Mouse (Mus musculus) midbrain, embryonic 13.5 days (tissue): ENCODE measurements around the gene Prdm10. TPM values are rescaled to one million over a fixed set of nuclear protein-coding genes. Genes with fewer than 3 reads are reported as not detected.

ENCODE experiments used
- ATAC-seq: fragments of 200-750 bp; cut with Nextera tagmentation; 2 replicates; pipeline ENCODE4 v1.8.0; 2017; ENCODE audit warnings: mild to moderate bottlenecking, moderate TSS enrichment, moderate library complexity
- H3K27ac ChIP-seq: fragments of 300-500 bp; sonication (generic); 2 replicates; pipeline ENCODE4 v1.5.1; 2015; ENCODE audit warnings: inconsistent platforms, mild to moderate bottlenecking, moderate library complexity
- H3K27me3 ChIP-seq: fragments of 300-500 bp; sonication (generic); 2 replicates; pipeline ENCODE4 v1.6.1; 2015; ENCODE audit warnings: mild to moderate bottlenecking, inconsistent platforms
- H3K36me3 ChIP-seq: fragments of 300-500 bp; sonication (generic); 2 replicates; pipeline ENCODE4 v1.6.1; 2015; ENCODE audit warnings: mild to moderate bottlenecking, inconsistent platforms
- H3K4me1 ChIP-seq: fragments of 300-500 bp; sonication (generic); replicated peaks from 2 replicates; pipeline ENCODE4 v1.6.1; 2015; ENCODE audit warnings: inconsistent platforms
- H3K4me2 ChIP-seq: fragments of 300-500 bp; sonication (generic); replicated peaks from 2 replicates; pipeline ENCODE4 v1.6.1; 2015; ENCODE audit warnings: moderate library complexity, mild to moderate bottlenecking, inconsistent platforms
- H3K4me3 ChIP-seq: fragments of 300-500 bp; sonication (generic); replicated peaks from 2 replicates; pipeline ENCODE4 v1.5.1; 2015; ENCODE audit warnings: mild to moderate bottlenecking, inconsistent platforms
- H3K9ac ChIP-seq: fragments of 300-500 bp; sonication (generic); replicated peaks from 2 replicates; pipeline ENCODE4 v1.6.1; 2015; ENCODE audit warnings: mild to moderate bottlenecking, inconsistent platforms
- H3K9me3 ChIP-seq: fragments of 300-500 bp; sonication (generic); 2 replicates; pipeline ENCODE4 v1.6.1; 2016; ENCODE audit warnings: mild to moderate bottlenecking, inconsistent platforms
- WGBS: fragments of 180-500 bp; shearing (Covaris S2); methylation state at CpG from one replicate; pipeline ENCODE4 v1.1.7; 2015; 5-methylcytosine and 5-hydroxymethylcytosine counted together
- polyA plus RNA-seq: library from polyadenylated mRNA; unstranded; fragments of >200 nt; fragmentation: Nextera tagmentation; extraction: Ambion mirVana; gene quantifications from 2 replicates; pipeline ENCODE4 v1.2.1, GENCODE M21; 2015

Prdm10 gene
- polyA plus RNA-seq, 1 experiment from 2014 or later: 9.1 TPM

DNA sequence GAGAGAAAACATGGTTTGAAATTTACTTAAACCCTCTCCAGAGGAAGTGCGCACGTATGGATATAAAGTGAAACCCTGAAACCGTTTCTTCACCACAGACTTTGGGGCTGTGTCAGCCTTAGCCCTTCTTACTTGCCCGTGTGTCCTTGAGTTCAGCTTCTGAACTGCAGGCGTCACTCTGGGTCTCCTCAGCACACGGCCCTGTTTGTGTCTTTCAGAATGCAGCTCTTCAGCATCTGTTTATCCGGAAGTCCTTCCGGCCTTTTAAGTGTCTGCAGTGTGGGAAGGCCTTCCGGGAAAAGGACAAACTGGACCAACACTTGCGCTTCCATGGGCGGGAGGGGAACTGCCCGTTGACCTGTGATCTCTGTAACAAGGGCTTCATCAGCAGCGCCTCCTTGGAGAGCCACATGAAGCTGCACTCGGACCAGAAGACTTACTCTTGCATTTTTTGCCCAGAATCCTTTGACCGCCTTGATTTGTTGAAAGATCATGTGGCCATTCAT is 66.3 kb downstream of the Prdm10 start:
- Histone ChIP-seq H3K4me1 (peaks cover 7% of the 10 kb centered on the region), H3K27ac (no peak overlapping the region), H3K9ac (no peak overlapping the region), H3K27me3 (no peaks in the 10 kb centered on the region), H3K36me3 (peaks cover 18% of the 10 kb centered on the region), H3K4me2 (no peak overlapping the region), H3K4me3 (no peak overlapping the region), H3K9me3 (no peaks in the 10 kb centered on the region)
- WGBS: 77% methylated on average over 15 of the region's 15 CpGs
- ATAC-seq: no peak

DNA sequence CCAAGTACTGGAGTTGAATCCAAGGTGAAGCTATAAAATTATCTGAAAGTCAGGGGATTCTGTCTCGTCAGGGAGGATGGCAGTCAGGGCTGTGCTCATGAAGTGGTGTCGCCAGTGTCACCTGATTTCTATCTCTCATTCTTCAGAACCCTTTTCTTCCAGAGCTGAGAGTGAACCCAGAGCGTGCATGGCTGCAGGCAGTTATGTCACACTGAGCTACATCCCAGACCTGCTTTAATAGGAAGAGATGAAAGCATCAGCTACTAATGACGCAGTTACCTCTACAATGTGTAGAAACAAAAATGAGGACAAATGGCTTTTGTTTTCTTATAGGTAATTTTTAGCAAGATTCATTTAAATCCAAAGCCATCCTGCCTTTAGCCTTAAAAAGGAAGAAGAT is 68.1 kb downstream of the Prdm10 start:
- H3K27ac ChIP-seq: 0 out of 2 replicates have a peak overlapping the region, but pooled peaks have one; percentile 7
- H3K4me1 ChIP-seq: peaks cover 7% of the 10 kb centered on the region
- no peaks in the 10 kb centered on the region for H3K9me3 ChIP-seq
- no peak overlapping the region for H3K4me2 ChIP-seq
- H3K4me3 ChIP-seq: no peak overlapping the region
- H3K27me3 ChIP-seq: no peaks in the 10 kb centered on the region
- 0 out of 2 replicates have a peak overlapping the region, but pooled peaks have one; percentile 19 for H3K9ac ChIP-seq
- 72% methylated on average over 4 of the region's 4 CpGs for WGBS
- peaks cover 21% of the 10 kb centered on the region for H3K36me3 ChIP-seq
- ATAC-seq: peak; percentile 57

DNA sequence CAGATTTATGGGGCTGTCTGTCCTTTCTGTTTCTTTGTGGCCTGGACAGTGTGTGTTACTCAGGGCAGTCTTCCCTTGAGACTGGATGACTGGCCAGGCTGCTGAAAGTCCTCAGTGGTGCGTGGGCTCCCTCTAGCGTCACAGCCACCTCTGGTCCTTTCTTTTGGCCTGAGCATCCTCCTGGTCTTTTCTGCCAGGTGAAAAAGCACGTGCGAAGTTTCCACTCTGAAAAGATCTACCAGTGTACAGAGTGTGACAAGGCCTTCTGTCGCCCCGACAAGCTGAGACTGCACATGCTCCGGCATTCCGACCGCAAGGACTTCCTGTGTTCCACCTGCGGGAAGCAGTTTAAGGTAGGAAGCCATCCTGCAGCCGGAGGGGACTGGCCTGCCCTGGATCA is 68.6 kb downstream of the Prdm10 start:
- no peaks in the 10 kb centered on the region for H3K27me3 ChIP-seq
- no peak overlapping the region for H3K9ac ChIP-seq
- peak; percentile 82 for ATAC-seq
- no peaks in the 10 kb centered on the region for H3K9me3 ChIP-seq
- no peak overlapping the region for H3K27ac ChIP-seq
- H3K4me2 ChIP-seq: no peak overlapping the region
- peaks cover 7% of the 10 kb centered on the region for H3K4me1 ChIP-seq
- 73% methylated on average over 11 of the region's 11 CpGs for WGBS
- H3K36me3 ChIP-seq: peaks cover 25% of the 10 kb centered on the region
- H3K4me3 ChIP-seq: no peak overlapping the region

DNA sequence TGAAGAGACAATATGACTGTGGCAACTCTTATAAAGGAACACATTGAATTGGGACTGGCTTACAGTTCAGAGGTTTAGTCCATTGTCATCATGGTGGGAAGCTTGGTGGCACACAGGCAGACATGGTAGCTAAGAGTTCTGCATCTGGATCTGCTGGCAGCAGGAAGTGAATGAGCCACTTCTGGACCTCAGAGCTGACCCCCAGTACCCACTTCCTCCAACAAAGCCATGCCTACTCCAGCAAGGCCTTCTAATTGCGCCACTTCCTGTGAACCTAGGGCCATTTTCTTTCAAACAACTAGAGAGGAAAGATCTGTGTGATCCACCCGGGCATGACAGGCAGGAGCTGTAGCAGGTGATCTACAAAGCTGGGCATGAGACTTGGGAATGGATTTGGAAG is 72.4 kb downstream of the Prdm10 start:
- H3K36me3 ChIP-seq: peaks cover 52% of the 10 kb centered on the region

DNA sequence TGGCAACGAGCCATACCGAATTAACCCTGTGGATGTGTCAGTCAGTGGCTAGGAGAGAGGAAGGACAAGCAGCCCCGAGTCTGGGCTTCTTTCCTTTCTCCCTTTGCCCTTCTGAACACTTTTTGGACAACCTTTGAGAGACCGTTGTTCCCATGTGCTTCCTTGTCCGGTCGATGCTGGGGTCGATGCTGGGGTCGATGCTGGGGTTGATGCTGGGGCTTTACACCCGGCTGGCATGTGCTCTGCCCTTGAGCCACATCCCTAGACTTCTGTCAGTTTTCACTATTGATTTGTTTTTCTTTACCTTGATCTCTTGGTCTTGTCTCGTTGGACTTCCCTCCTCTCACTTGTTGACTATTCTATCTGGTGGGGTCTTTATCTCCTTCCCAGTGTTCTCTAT is 73.2 kb downstream of the Prdm10 start:
- Histone ChIP-seq H3K9ac (no peak overlapping the region), H3K27ac (no peak overlapping the region), H3K4me1 (no peaks in the 10 kb centered on the region), H3K4me2 (no peak overlapping the region), H3K4me3 (no peak overlapping the region), H3K36me3 (peaks cover 59% of the 10 kb centered on the region), H3K9me3 (no peaks in the 10 kb centered on the region), H3K27me3 (no peaks in the 10 kb centered on the region)
- 89% methylated on average over 10 of the region's 10 CpGs for WGBS
- no peak for ATAC-seq

More for the DNA sequence above, 72.4 kb downstream of the Prdm10 start:
- H3K9ac ChIP-seq: no peak overlapping the region
- WGBS: 90% methylated on average over 2 of the region's 2 CpGs
- H3K4me2 ChIP-seq: no peak overlapping the region
- no peaks in the 10 kb centered on the region for H3K27me3 ChIP-seq
- ATAC-seq: no peak
- H3K4me3 ChIP-seq: no peak overlapping the region
- no peaks in the 10 kb centered on the region for H3K4me1 ChIP-seq
- no peaks in the 10 kb centered on the region for H3K9me3 ChIP-seq
- H3K27ac ChIP-seq: no peak overlapping the region

DNA sequence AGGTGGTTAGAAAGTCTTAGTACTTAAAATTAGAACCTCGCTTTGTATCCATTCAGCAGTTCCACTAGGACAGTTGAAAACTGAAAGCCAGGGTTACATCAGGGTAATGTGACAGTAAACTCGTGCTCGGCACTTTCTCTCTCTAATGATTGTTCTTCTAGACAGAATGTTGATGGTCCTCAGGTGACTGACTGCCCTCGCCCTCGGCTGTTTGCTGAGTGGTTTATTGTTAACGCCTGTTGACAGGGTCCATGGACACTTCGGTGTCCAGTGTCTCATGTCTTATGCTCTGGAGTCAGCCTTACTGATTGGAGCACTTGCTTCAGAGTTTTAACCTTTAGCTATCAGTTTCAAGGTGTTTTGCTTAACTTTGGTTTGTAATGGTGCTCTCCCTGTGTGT is 73.7 kb downstream of the Prdm10 start:
- Histone ChIP-seq H3K27me3 (no peaks in the 10 kb centered on the region), H3K4me1 (no peaks in the 10 kb centered on the region), H3K4me3 (no peak overlapping the region), H3K36me3 (peaks cover 63% of the 10 kb centered on the region), H3K9ac (no peak overlapping the region), H3K9me3 (no peaks in the 10 kb centered on the region), H3K27ac (no peak overlapping the region), H3K4me2 (no peak overlapping the region)
- ATAC-seq: no peak
- WGBS: 91% methylated on average over 7 of the region's 7 CpGs

DNA sequence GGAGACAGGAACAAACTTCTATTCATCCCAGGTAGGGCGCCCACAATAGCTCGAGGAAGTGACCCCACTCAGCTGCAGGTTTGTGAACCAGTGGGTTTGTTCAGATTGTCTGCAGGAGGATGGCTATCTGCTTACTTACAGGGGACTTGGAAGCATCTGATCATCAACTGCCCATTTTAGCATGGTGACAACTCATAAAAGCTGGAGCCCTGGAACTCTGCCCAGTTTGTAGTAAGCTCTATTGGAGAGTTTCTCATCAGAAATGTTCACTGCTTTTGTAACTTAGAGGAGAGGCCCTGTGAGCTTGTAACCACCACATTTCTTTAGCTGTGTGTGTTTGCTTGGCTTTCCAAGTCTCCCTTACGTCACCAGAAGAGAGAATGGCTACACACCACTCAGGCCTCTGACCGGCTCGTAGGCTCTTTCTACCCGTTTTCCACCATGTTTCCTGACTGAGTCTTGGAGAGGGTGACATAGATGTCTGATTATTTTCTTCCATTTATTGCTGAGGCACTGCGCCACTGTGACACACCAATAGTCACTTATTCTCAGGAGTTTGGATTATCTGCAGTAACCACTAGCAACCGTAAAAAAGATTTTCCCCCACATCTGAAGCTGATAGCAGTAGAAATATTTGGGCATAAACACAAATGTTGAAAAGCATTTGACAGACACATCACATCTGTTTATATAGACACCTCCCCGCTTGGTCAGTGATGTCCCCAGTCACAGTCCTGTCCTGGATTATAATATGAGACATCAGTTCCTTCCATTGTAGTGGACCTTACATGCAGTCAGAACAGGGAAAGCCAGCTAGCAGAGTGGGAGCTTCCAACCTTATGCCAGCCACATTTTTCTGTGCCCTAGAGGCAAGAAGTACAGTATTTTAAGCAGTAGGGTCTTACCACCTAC is 83.6 kb downstream of the Prdm10 start:
- ATAC-seq: no peak
- peaks cover 60% of the 10 kb centered on the region for H3K36me3 ChIP-seq
- no peaks in the 10 kb centered on the region for H3K4me1 ChIP-seq
- no peak overlapping the region for H3K4me3 ChIP-seq
- H3K9me3 ChIP-seq: no peaks in the 10 kb centered on the region
- H3K9ac ChIP-seq: no peak overlapping the region
- H3K4me2 ChIP-seq: no peak overlapping the region
- no peak overlapping the region for H3K27ac ChIP-seq
- WGBS: 94% methylated on average over 9 of the region's 9 CpGs
- H3K27me3 ChIP-seq: no peaks in the 10 kb centered on the region

DNA sequence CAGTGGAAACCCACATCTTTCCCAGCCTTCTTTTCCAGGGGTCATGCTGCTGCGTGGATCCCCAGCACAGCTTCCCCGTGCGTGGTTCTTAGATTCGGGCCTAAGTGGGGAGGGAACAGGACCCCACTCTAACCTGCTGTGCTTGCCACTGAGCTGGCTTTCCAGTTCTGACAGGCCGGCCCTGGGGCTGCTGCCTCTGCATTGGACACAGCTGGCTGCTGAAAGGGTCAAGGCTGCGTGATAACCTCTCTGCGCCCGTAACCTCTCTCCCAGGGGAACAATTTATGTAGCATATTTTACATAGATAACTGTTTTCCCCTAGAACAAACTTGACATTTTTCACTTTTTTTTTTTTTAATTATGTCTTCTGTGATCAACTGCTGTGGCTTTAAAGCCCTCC is 84.7 kb downstream of the Prdm10 start:
- WGBS: 84% methylated on average over 8 of the region's 8 CpGs
- no peak overlapping the region for H3K27ac ChIP-seq
- no peak for ATAC-seq
- H3K27me3 ChIP-seq: no peaks in the 10 kb centered on the region
- H3K4me2 ChIP-seq: no peak overlapping the region
- H3K4me1 ChIP-seq: no peaks in the 10 kb centered on the region
- H3K9ac ChIP-seq: no peak overlapping the region
- no peaks in the 10 kb centered on the region for H3K9me3 ChIP-seq
- H3K36me3 ChIP-seq: peaks cover 51% of the 10 kb centered on the region
- H3K4me3 ChIP-seq: no peak overlapping the region

DNA sequence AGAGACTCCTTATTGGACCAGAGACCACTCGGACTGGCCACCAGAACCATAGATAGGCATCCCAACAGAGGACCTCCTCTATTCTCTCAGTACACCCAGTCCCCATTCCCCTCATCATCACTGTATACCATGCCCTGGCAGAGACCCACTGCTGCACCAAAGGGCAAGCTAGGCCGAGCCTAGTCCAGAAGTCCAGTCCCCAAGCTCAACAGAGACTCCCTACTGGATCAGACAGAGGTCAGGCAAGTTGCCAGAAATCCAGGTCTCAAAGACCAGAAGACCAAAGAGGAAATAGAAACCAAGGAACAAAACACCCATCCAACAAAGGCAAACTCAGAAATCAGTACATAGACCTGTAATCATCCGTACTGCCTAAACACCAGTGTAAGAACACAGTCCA is 91.4 kb downstream of the Prdm10 start:
- WGBS: 96% methylated on average over 3 of the region's 3 CpGs
- H3K27me3 ChIP-seq: no peaks in the 10 kb centered on the region
- H3K27ac ChIP-seq: no peak overlapping the region
- H3K4me1 ChIP-seq: no peaks in the 10 kb centered on the region
- H3K4me3 ChIP-seq: no peak overlapping the region
- no peak overlapping the region for H3K4me2 ChIP-seq
- no peak overlapping the region for H3K9ac ChIP-seq
- ATAC-seq: no peak
- 0 out of 2 replicates have a peak, but pooled peaks cover 2% of the 10 kb centered on the region for H3K9me3 ChIP-seq
- peaks cover 42% of the 10 kb centered on the region for H3K36me3 ChIP-seq

DNA sequence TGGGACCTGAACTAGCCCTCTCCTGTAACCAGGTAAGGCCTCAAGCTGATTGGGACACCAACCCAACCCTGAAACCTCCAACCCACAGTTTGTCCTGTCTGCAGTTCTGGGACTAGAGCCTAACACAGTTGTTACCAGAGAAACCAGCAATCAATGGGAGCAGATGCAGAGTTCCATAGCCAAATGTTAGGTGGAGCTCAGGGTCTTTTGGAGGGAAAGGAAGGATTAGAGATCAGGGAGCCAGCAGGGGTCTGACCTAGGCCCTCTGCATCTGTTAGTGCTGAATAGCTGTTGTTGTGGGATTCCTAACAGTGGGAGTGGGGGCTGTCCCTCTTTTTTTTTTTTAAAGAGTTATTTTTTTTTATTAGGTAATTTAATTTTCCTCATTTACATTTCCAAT is 96.3 kb downstream of the Prdm10 start:
- H3K36me3 ChIP-seq: peaks cover 35% of the 10 kb centered on the region
- H3K27me3 ChIP-seq: no peaks in the 10 kb centered on the region
- no peak overlapping the region for H3K27ac ChIP-seq
- H3K9ac ChIP-seq: no peak overlapping the region
- ATAC-seq: no peak
- H3K4me3 ChIP-seq: no peak overlapping the region
- no peak overlapping the region for H3K4me2 ChIP-seq
- H3K4me1 ChIP-seq: no peaks in the 10 kb centered on the region
- 0 out of 2 replicates have a peak, but pooled peaks cover 2% of the 10 kb centered on the region for H3K9me3 ChIP-seq

DNA sequence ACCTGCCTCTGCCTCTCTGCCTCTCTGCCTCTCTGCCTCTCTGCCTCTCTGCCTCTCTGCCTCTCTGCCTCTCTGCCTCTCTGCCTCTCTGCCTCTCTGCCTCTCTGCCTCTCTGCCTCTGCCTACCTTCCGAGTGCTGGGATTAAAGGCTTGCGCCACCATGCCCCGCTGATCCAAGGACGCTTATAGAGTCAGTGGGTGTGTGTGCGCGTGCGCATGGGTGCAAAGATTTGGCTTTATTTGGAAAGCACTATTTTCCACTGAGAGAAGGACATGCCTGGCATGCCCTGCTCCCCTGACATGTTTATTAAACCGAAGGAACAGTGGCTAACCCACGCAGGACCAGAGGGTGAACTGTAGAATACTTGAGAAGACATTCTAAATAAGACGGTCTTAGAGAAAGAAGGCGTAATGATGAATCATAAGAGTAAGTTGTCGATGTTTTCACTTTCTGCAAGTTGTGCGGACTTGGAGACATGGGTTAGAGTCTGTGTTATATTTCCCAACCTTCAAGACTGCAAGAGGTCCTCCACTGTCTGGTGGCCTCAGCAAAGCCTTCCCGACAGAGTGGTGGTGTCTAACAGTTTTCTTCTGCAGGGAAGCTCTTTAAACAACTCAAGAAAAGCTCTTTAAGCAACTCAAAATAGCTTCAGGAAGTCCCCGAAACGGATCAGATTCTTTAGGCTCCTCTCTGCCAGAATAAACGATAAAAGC is 104.6 kb downstream of the Prdm10 start:
- WGBS: 85% methylated on average over 17 of the region's 17 CpGs
- Histone ChIP-seq H3K9ac (no peak overlapping the region), H3K27me3 (no peaks in the 10 kb centered on the region), H3K4me1 (peaks cover 26% of the 10 kb centered on the region), H3K4me3 (no peak overlapping the region; the same call in 1 of the 2 replicates), H3K27ac (no peak overlapping the region), H3K9me3 (no peaks in the 10 kb centered on the region), H3K36me3 (peaks cover 9% of the 10 kb centered on the region), H3K4me2 (peak overlapping the region; percentile 82)
- no peak for ATAC-seq

DNA sequence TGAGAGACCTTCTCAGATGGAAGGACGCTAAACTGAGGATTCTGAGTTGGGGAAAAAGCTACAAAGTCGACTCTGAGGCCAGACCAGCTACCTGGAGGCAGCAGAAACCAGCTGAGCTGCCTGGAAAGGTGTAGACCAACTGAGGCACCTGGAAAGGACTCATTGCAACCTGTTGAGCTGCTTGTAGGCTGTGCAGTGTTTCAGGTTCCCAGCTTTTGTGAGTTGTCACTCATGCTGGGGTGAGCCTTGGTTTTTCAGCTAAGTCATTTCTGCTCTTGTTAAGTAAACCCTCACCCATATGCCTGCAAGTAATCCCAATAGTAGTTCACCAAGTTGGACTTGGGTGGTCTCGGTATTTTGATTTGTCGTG is 105.1 kb downstream of the Prdm10 start:
- H3K4me1 ChIP-seq: peaks cover 26% of the 10 kb centered on the region
- ATAC-seq: no peak; the same call in 1 of the 2 replicates
- H3K9ac ChIP-seq: peak overlapping the region; percentile 87
- H3K9me3 ChIP-seq: no peaks in the 10 kb centered on the region
- H3K4me2 ChIP-seq: peak overlapping the region; percentile 82
- 16% methylated on average over 4 of the region's 4 CpGs for WGBS
- H3K36me3 ChIP-seq: peaks cover 14% of the 10 kb centered on the region
- no peaks in the 10 kb centered on the region for H3K27me3 ChIP-seq
- H3K27ac ChIP-seq: no peak overlapping the region
- peak overlapping the region; percentile 85 for H3K4me3 ChIP-seq
